Mouse (Mus musculus) kidney, adult 2 months (tissue): Measurements from ENCODE around the gene Iqcf1.

Source experiments
- CTCF ChIP-seq: fragments of 200-500 bp; conservative IDR thresholded peaks from 2 replicates; pipeline ENCODE4 v1.5.1; 2011; ENCODE audit warnings: low read depth, mild to moderate bottlenecking, control low read depth, low read length, moderate library complexity, mixed read lengths; ENCODE audit not compliant: insufficient read depth, insufficient read length
- POLR2A ChIP-seq: fragments of 200-500 bp; IDR thresholded peaks from one replicate; pipeline ENCODE4 v1.6.1; 2011; ENCODE audit warnings: low read depth, low read length, control low read depth

GRCm38 (mm10) chr9:106462430-106462800 is 37.4 kb upstream of the Iqcf1 start:
- no peak for TF ChIP-seq POLR2A
- no peak for TF ChIP-seq CTCF
